Mouse (Mus musculus) hindbrain, embryonic 13.5 days (tissue): ENCODE data around the gene Pdcd1lg2. TPM values are rescaled to one million over a fixed set of nuclear protein-coding genes. Genes with fewer than 3 reads are reported as not detected.
"Not testable (repeated sequence)": the region's sequence is repeated elsewhere in the genome, so short reads cannot be mapped to it uniquely, and the experiment has no call there.

Source experiments
- ATAC-seq: fragments of 200-750 bp; cut with Nextera tagmentation; 2 replicates; pipeline ENCODE4 v1.8.0; 2017; ENCODE audit warnings: moderate TSS enrichment; ENCODE audit not compliant: low FRiP score
- H3K27ac ChIP-seq: fragments of 300-500 bp; sonication (generic); 2 replicates; pipeline ENCODE4 v1.5.1; 2015; ENCODE audit warnings: inconsistent platforms, mild to moderate bottlenecking, moderate library complexity
- H3K27me3 ChIP-seq: fragments of 300-500 bp; sonication (generic); 2 replicates; pipeline ENCODE4 v1.6.1; 2015; ENCODE audit warnings: mild to moderate bottlenecking, inconsistent platforms
- H3K36me3 ChIP-seq: fragments of 300-500 bp; sonication (generic); 2 replicates; pipeline ENCODE4 v1.6.1; 2015; ENCODE audit warnings: mild to moderate bottlenecking, inconsistent platforms
- H3K4me1 ChIP-seq: fragments of 300-500 bp; sonication (generic); replicated peaks from 2 replicates; pipeline ENCODE4 v1.6.1; 2015; ENCODE audit warnings: inconsistent platforms
- H3K4me2 ChIP-seq: fragments of 300-500 bp; sonication (generic); 2 replicates; pipeline ENCODE4 v1.6.1; 2015; ENCODE audit warnings: inconsistent platforms, mild to moderate bottlenecking, moderate library complexity
- H3K4me3 ChIP-seq: fragments of 300-500 bp; sonication (generic); 2 replicates; pipeline ENCODE4 v1.5.1; 2015; ENCODE audit warnings: mild to moderate bottlenecking, inconsistent platforms
- H3K9ac ChIP-seq: fragments of 300-500 bp; sonication (generic); 2 replicates; pipeline ENCODE4 v1.6.1; 2015; ENCODE audit warnings: mild to moderate bottlenecking, inconsistent platforms
- H3K9me3 ChIP-seq: fragments of 300-500 bp; sonication (generic); 2 replicates; pipeline ENCODE4 v1.6.1; 2016; ENCODE audit warnings: inconsistent platforms
- WGBS: fragments of 180-500 bp; shearing (Covaris S2); methylation state at CpG from one replicate; pipeline ENCODE4 v1.1.7; 2015; 5-methylcytosine and 5-hydroxymethylcytosine counted together
- polyA plus RNA-seq: library from polyadenylated mRNA; unstranded; fragments of >200 nt; fragmentation: Nextera tagmentation; extraction: Ambion mirVana; gene quantifications from 2 replicates; pipeline ENCODE4 v1.2.1, GENCODE M21; 2015

Gene Pdcd1lg2
- polyA plus RNA-seq, 1 experiment from 2014 or later, result not detected

DNA sequence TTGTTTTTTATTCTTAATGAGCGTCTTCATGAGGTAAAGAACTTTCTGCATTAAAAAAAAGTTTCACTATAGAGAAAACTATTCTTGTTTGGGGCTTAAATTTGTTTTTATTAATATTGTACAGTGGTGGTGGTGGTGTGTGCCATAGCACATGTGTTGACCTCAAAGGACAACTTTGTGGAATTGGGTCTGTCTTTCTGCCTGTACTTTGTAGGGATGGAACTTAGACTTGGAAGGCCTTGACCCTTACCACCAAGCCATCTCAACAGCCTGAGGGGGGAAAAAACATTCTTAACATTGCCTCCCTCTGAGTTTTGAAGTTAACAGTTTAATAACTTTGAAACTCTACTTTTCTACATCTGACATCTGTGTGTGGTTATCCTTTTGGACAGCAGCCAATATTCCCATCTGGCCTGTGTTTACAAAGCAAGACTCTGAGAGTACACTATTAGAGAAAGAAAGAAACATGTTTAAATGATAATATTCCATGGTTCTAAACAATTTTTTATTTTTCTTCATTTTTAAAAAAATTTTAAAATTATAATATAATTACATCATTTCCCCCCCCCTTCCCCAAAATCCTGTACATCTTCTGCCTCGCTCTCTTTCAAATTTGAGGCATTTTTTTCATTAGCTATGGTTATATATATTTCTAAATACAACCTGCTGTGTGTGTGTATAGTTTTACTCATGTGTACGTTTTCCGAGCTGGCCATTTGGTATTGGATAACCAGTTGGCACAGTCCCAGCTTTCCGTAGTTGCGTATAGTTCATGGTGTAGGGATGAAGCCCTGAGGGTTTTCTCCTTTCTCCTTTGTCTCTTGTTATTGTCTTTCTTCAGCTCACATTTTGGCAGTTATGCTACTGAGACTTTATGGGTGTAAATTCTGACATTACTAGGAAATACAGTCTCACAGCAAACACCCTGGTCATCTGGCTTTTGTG lies 2.0 kb downstream of the Pdcd1lg2 start:
- ATAC-seq, result no peak

DNA sequence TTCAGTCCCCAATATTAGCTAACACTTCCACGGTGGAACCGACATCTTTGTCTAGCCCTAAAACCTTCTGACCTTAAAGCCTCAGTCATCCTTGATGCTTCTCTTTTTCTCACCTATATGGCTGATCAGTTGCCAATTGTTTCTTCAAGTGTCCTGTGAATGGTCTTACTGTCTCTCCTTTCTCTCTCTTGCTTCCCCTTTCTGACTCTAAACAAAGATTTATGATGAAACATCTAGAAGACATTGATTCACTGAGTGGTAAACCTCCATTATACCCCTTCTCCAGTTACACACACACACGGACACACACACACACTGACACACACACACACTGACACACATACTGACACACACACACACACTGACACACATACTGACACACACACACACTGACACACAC lies 3.8 kb downstream of the Pdcd1lg2 start:
- Histone ChIP-seq H3K9ac (no peak overlapping the region), H3K27me3 (no peaks in the 10 kb centered on the region), H3K36me3 (no peaks in the 10 kb centered on the region), H3K9me3 (no peaks in the 10 kb centered on the region), H3K4me1 (0 out of 2 replicates have a peak, but pooled peaks cover 3% of the 10 kb centered on the region), H3K4me2 (no peak overlapping the region), H3K4me3 (no peak overlapping the region), H3K27ac (no peak overlapping the region)
- ATAC-seq, result no peak
- 91% methylated on average over 3 of the region's 3 CpGs for WGBS

More for the DNA sequence above, 2.0 kb downstream of the Pdcd1lg2 start:
- Histone ChIP-seq H3K9me3 (no peaks in the 10 kb centered on the region), H3K4me3 (no peak overlapping the region), H3K4me2 (no peak overlapping the region), H3K9ac (no peak overlapping the region), H3K27me3 (no peaks in the 10 kb centered on the region), H3K27ac (no peak overlapping the region), H3K36me3 (no peaks in the 10 kb centered on the region), H3K4me1 (0 out of 2 replicates have a peak, but pooled peaks cover 3% of the 10 kb centered on the region)
- WGBS, result 74% methylated on average over 6 of the region's 6 CpGs

DNA sequence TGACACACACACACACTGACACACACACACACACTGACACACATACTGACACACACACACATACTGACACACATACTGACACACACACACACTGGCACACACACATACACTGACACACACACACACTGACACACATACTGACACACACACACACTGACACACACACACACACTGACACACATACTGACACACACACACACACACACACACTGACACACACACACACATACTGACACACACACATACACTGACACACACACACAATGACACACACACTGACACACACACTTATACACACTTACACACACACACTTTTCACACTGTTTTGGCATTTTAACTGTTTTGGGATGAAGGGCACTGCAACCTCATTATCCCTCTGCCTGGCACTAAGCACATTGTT lies 4.2 kb downstream of the Pdcd1lg2 start:
- not testable (repeated sequence) for H3K27ac ChIP-seq, ATAC-seq, H3K27me3 ChIP-seq, H3K4me2 ChIP-seq, H3K4me1 ChIP-seq, H3K9me3 ChIP-seq, H3K4me3 ChIP-seq, H3K36me3 ChIP-seq, H3K9ac ChIP-seq

DNA sequence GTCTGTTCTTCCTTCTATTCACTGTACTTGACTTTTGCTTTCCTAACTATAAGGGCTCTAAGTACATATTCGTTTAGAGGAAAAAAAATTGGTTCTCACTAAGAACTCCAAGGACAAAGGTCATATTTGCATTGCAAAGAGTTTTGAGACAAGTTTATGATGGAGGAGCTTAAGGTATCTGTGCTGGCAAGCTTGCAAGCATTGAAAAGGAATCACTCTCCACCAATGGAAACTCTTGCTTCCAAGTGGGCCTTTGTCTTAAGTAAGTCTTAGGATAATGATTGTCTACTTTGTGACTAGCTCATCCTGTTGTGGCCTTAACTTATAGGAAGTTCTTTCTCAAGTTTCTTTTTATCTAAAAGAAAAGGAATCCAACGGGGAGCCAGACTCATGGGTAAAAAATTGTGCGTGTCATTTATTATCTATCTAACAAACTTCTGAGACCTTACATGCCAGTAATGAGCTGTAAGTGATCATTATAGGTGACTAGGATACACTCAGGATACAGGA lies 5.7 kb downstream of the Pdcd1lg2 start:
- no peak for ATAC-seq
- Histone ChIP-seq H3K36me3 (no peaks in the 10 kb centered on the region), H3K9me3 (no peaks in the 10 kb centered on the region), H3K27ac (no peak overlapping the region), H3K9ac (no peak overlapping the region), H3K4me2 (no peak overlapping the region), H3K4me3 (no peak overlapping the region), H3K4me1 (0 out of 2 replicates have a peak, but pooled peaks cover 3% of the 10 kb centered on the region), H3K27me3 (no peaks in the 10 kb centered on the region)
- WGBS, result 83% methylated on average over 3 of the region's 3 CpGs

DNA sequence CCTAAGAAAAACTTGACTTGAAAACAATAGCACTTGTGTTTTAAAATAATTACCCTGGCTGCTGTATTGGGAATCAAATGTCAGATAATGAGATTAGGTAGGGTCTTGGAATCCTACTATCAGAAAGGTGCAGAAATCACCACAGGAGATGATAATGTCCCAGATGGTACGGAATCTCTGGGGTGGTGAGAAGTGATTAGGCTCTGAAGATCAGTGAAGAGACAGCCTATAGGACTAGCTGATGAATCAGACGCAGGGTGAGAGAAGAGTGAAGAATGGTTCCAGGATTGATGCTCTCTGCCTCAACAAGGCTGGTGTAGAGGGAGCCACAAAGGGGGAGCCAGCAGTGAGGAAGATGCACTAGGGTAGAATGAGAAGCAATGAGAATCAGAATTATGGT lies 6.5 kb downstream of the Pdcd1lg2 start:
- Histone ChIP-seq H3K9me3 (no peaks in the 10 kb centered on the region), H3K4me1 (0 out of 2 replicates have a peak, but pooled peaks cover 3% of the 10 kb centered on the region), H3K27me3 (no peaks in the 10 kb centered on the region), H3K4me3 (no peak overlapping the region), H3K27ac (no peak overlapping the region), H3K4me2 (no peak overlapping the region), H3K36me3 (no peaks in the 10 kb centered on the region), H3K9ac (no peak overlapping the region)
- ATAC-seq, result no peak
- 79% methylated on average over 2 of the region's 2 CpGs for WGBS

DNA sequence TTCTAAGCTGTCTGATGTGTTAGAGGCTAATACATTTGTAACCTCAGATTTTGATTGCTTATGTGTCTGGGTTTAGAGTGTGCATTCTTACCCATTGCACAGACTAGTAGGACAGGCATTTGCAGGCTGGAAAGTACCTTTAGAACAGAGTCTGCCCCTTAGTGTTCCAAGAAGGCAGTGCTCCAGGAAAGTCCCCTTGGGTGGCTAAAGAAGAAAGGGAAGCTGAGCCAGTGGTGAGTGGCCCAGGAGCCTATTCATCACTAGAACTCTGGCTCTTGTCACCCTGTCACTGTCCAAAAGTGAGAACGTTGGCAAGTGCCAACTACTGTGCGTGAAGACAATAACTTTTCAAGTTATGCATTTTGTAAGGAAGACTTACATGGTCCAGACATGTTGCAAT lies 7.2 kb downstream of the Pdcd1lg2 start:
- no peak for ATAC-seq
- Histone ChIP-seq H3K4me2 (no peak overlapping the region), H3K4me3 (no peak overlapping the region), H3K36me3 (no peaks in the 10 kb centered on the region), H3K9ac (no peak overlapping the region), H3K4me1 (0 out of 2 replicates have a peak, but pooled peaks cover 3% of the 10 kb centered on the region), H3K27me3 (no peaks in the 10 kb centered on the region), H3K9me3 (no peaks in the 10 kb centered on the region), H3K27ac (no peak overlapping the region)
- 71% methylated on average over 2 of the region's 2 CpGs for WGBS

DNA sequence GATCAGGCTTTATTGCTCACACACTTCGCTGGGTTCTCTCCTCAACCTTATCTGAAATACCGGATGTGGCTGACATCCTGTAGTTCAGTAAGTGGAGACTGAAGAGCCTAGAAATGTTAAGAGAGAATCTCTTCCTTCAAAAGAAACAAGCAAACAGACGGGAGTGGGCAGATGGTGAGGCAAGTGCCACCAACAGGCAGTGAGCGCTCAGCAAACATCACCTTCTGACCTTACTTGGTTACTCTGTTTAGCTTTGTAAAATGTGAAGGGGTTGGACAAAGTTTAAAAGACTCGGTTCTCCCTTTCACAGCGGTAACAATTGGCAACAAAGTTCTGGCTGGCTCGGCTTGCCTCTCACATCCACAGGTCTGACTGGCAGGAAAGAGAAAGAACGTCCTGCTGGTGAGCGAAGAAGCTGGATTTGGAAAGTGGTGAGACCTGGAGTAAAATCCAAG lies 8.0 kb downstream of the Pdcd1lg2 start:
- no peak overlapping the region for H3K9ac ChIP-seq
- no peaks in the 10 kb centered on the region for H3K4me1 ChIP-seq
- no peak overlapping the region for H3K4me3 ChIP-seq
- no peak overlapping the region for H3K4me2 ChIP-seq
- H3K36me3 ChIP-seq, result no peaks in the 10 kb centered on the region
- no peaks in the 10 kb centered on the region for H3K9me3 ChIP-seq
- no peak for ATAC-seq
- no peak overlapping the region for H3K27ac ChIP-seq
- no peaks in the 10 kb centered on the region for H3K27me3 ChIP-seq
- 30% methylated on average over 9 of the region's 9 CpGs for WGBS

DNA sequence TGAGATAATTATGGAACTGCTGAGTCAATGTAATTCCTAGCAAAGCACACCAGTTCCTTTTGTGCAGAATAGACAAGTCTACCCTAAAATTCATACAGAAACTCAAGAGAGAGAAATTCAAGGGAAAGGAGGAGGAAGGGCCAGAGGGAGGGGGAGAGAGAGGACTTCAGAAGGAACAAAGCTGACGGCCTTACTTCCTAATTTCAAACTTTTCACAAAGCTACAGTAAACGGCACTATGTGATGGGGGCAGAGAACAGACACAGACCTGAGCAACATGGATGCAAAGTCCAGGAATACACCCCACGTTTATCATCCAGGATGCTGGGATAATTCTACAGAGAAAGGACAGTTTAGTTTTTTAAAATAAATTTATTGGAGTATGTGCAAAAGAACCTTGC lies 8.8 kb downstream of the Pdcd1lg2 start:
- no peaks in the 10 kb centered on the region for H3K9me3 ChIP-seq
- no peaks in the 10 kb centered on the region for H3K4me1 ChIP-seq
- no peak for ATAC-seq
- H3K4me3 ChIP-seq, result no peak overlapping the region
- H3K27me3 ChIP-seq, result no peaks in the 10 kb centered on the region
- H3K36me3 ChIP-seq, result no peaks in the 10 kb centered on the region
- H3K4me2 ChIP-seq, result no peak overlapping the region
- no peak overlapping the region for H3K27ac ChIP-seq
- no peak overlapping the region for H3K9ac ChIP-seq
- WGBS, result 78% methylated on average over 3 of the region's 3 CpGs

DNA sequence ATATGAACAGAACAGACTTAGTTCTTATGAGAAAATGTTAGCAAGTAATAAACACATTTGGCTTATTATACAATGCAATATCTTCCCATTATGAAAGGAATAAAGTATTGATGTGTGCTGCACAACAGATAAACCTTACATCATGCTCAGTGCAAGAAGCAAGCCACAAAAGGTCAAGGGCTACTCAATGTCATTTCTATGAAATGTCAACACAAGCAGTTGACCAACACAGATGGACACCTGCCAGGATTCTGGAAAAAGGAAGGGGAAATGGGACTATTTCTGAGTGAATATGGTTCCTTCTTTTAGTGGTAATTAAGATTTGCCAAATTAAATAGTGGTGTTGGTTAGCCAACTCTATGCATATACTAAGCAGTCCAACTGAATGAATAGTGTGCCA lies 9.2 kb downstream of the Pdcd1lg2 start:
- no peak overlapping the region for H3K9ac ChIP-seq
- no peaks in the 10 kb centered on the region for H3K36me3 ChIP-seq
- no peaks in the 10 kb centered on the region for H3K9me3 ChIP-seq
- ATAC-seq, result no peak
- H3K27ac ChIP-seq, result no peak overlapping the region
- H3K4me2 ChIP-seq, result no peak overlapping the region
- no peaks in the 10 kb centered on the region for H3K4me1 ChIP-seq
- no peak overlapping the region for H3K4me3 ChIP-seq
- H3K27me3 ChIP-seq, result no peaks in the 10 kb centered on the region

DNA sequence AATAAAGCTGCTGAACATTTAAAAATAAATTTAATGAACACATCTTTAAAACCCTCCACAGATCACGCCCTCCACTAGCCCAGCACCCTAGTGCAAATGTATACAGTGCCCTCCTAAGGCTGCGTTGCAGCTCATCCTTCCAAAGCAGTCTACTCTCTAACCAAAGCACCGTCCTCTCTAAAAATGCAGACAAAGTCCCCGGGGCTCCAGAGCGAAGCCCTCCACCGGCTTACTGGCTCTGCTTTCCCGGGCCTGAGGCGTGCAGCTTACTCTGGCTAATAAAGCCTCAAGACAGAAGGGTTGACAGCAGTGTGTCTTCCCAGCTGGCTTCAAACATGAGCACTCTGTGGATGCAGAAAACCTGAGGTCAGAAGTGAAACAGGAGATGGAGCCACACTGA lies 9.7 kb downstream of the Pdcd1lg2 start:
- H3K9ac ChIP-seq, result no peak overlapping the region
- no peaks in the 10 kb centered on the region for H3K36me3 ChIP-seq
- WGBS, result 71% methylated on average over 8 of the region's 8 CpGs
- no peak for ATAC-seq
- H3K4me1 ChIP-seq, result no peaks in the 10 kb centered on the region
- no peak overlapping the region for H3K4me3 ChIP-seq
- H3K27me3 ChIP-seq, result no peaks in the 10 kb centered on the region
- no peaks in the 10 kb centered on the region for H3K9me3 ChIP-seq
- no peak overlapping the region for H3K27ac ChIP-seq
- no peak overlapping the region for H3K4me2 ChIP-seq

DNA sequence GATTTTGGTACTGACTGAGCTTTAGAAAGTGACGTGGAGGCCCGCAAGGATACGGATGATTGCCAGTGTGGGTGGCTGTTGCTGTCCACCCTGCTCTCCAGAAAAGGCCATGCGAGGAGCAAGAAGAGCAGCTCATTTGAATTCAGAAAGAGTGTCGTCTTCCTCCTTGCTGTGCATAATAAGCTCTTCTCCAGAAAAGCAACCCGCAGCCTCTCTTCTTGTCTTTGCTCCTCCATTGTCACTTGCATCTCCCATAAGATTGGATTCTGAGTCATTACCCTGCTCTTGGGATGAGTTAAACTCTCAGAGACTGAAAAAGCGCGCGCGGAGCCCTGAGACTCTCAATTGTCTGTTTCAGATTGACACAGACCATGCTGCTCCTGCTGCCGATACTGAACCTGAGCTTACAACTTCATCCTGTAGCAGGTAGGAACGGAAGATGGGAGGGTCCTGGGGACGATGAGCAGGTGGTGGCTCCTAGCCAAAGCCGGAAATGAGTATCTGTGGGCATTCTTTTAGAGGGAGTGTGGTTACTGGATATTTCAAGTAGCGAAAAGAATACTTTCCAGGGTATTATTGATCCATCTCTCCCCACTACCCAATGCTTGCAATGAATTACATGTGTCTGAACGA lies 11.4 kb downstream of the Pdcd1lg2 start:
- Histone ChIP-seq H3K4me1 (no peaks in the 10 kb centered on the region), H3K9me3 (no peaks in the 10 kb centered on the region), H3K27me3 (no peaks in the 10 kb centered on the region), H3K9ac (no peak overlapping the region), H3K4me3 (no peak overlapping the region), H3K4me2 (no peak overlapping the region), H3K36me3 (no peaks in the 10 kb centered on the region), H3K27ac (no peak overlapping the region)
- ATAC-seq, result no peak
- 79% methylated on average over 16 of the region's 16 CpGs for WGBS

DNA sequence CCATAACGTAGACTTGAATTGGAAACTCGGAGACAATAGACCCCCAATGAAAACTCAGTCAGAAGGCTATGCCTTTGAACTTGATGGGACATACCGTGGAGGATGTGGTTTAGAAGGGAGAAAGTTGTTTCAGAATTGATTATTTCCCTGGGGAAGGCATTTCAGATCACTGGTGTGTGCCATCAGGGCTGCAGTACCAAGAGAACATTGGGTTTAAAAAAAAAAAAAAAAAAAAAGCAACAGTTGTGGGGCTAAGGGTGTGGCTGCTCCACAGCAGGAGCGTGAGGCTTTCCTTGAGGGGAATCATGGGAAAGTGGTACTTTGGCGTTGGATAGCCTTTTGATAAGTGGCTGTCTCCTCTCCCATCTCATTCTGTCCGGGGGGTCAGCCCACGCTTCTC lies 12.1 kb downstream of the Pdcd1lg2 start:
- WGBS, result 85% methylated on average over 7 of the region's 7 CpGs
- Histone ChIP-seq H3K27me3 (no peaks in the 10 kb centered on the region), H3K27ac (no peak overlapping the region), H3K4me2 (no peak overlapping the region), H3K9me3 (no peaks in the 10 kb centered on the region), H3K4me1 (no peaks in the 10 kb centered on the region), H3K9ac (no peak overlapping the region), H3K4me3 (no peak overlapping the region), H3K36me3 (no peaks in the 10 kb centered on the region)
- no peak for ATAC-seq
